Mouse (Mus musculus): ENCODE results near the gene Itk. TPM values are rescaled to one million over a fixed set of nuclear protein-coding genes. Genes with fewer than 3 reads are reported as not detected.

Itk gene
- total RNA-seq, 2 experiments from 2014 or later: 0.13 to 0.23 TPM

- no peak for DNase-seq
Observed at GRCm38 (mm10) chr11:46360991-46361665, 28.2 kb downstream of the Itk start.

GRCm38 (mm10) chr11:46358369-46358768, 30.9 kb downstream of the Itk start:
- no peak for DNase-seq

- no peak for DNase-seq
Observed at GRCm38 (mm10) chr11:46349681-46350410, 39.5 kb downstream of the Itk start.

GRCm38 (mm10) chr11:46348416-46348815, 40.9 kb downstream of the Itk start:
- DNase-seq: no peak

DNA sequence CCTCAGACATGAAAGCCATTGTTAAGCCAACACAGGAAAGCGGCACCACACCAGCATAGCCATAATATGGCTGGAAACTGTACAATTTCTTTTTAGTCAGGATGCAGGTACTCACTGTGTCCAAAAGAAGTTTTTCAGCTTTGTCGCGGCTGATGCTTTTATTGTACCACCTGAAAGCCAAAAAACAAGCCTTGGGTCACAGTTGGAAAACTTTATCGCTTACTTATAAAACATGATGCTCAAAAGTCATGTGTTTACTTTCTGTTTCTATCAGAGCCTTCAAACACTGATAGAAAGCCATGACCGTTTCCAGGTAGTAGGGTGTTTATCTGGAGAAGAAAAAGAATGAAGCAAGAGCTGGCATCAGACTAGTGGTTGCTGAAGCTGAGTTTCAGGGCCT, 41.6 kb downstream of the Itk start:
- no peak for DNase-seq

DNA sequence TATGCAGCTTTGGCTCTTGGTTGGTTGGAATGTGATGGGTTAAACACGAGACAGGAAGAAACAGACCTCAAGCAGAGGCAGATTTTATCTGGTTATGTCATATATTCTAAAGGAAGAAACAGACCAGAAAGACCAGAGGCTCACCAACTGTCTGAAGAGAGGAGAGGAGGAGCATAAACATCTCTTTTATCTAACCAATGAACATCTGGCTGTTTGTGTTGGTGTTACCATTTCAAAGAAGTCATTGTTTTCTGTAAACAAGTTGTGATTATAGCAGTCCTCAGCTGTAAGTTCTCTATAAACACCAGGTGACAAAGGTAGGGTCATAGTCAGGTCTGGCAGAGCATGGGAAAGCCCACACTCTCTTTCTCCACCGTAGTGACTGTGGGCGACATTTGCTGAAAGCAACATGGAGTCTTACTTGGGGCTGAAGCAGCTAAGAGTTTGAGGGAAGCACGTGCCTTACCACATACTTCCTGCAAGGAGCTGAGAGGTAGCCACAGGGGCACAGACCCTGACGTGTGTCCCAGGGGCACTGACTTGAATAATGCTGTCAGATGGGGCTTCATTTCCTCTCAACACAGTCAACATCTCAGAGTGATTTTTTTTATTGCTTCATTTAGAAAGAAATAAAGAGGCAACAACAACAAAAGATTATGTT, 45.3 kb downstream of the Itk start:
- no peak for DNase-seq

- DNase-seq: no peak
Observed at GRCm38 (mm10) chr11:46341960-46342359, 47.4 kb downstream of the Itk start.

DNA sequence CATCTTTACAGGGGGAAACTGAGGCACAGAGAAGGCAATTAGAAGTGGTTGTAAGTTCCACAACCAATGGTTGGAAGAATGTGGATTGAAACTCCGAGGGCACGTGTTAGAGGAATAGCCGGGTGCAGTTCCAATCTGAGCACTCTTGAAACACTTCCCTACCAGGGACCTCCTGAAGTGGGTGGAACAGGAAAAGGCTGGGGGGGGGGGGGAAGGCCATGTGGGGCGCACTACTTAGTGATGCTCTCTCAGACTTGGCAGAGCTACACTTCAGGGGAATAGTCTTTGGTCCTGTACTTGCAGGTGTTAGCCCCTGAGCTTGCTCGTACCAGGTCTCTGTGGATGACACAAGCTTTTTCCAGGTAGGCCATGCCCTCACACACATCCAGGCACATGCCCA, 53.3 kb downstream of the Itk start:
- no peak for DNase-seq

DNA sequence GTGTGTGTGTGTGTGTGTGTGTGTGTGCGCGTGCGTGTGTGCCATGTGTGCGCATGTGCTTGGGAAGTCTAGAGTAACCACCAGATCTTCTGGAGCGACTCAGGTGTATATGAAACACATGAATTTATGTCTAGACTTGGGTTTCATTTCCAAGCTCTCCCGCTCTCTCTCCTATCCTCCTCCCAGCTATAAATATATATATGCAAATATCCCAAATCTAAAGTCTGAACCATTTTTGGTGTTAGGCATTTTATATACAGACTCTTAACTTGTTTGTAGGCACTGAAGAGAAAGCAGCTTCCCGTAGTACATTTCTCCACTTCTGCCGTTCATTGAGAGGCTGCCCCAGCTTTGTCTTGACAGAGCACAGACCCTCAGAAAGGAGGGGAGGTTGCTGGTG, 57.1 kb downstream of the Itk start:
- no peak for DNase-seq

GRCm38 (mm10) chr11:46326271-46327015, 62.9 kb downstream of the Itk start:
- DNase-seq: peak; percentile 69 to 72

- DNase-seq: no peak
Observed at GRCm38 (mm10) chr11:46321559-46321958, 67.8 kb downstream of the Itk start.

DNA sequence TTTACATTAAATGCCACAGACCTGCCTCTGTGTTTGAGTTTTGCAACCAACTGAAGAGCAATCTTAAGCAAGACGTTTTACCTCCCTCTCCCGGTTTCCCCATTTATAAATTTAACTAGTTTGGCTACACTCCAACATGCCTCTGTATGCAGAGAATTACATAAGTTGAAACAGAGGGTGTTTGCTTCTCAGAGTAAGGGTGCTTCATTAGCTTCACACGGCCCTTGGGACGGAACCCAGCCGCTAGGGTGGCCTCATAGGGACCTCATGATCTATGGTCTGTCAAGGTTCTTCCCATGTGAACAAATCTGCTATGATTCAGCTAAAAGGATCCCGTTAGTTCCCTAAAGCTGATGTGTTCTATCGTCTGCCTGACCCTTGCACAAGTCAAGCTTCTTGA, 74.8 kb downstream of the Itk start:
- DNase-seq: no peak

DNA sequence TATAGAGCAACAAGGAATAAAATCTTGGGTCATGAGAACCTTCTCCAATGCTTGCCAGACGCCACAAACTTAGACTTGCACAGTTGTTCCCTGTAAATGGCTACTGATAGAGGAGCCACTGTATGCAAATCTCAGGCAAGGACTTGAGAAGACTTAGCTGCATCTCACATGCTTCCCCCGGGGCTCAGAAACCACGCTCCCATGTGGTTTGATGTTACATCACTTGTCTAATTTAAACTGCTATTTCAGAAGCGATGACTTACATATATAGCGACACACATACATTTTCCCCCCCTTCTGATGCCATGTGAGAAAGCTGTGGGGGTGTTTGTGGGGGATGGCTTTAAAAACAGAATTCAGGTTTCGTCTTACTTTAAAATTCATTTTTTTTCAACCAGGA, 75.5 kb downstream of the Itk start:
- DNase-seq: no peak

- DNase-seq: no peak
Observed at GRCm38 (mm10) chr11:46312523-46313035, 76.7 kb downstream of the Itk start, which contains the start of gene Cyfip2. Gene Cyfip2, minus strand, starts transcription at chr11:46312859.

- peak; percentile 71 to 82 for DNase-seq
Observed at GRCm38 (mm10) chr11:46311703-46312522, 77.4 kb downstream of the Itk start.

GRCm38 (mm10) chr11:46311181-46311702, 78.1 kb downstream of the Itk start:
- DNase-seq: peak; percentile 21 to 65

GRCm38 (mm10) chr11:46310647-46311063, 78.7 kb downstream of the Itk start:
- DNase-seq: no peak

- DNase-seq: peak in 1 of 2 experiments; percentile 16
Observed at GRCm38 (mm10) chr11:46309808-46310555, 79.3 kb downstream of the Itk start.

GRCm38 (mm10) chr11:46309111-46309741, 80.1 kb downstream of the Itk start:
- DNase-seq: peak; percentile 62 to 70

Measured in adrenal gland, postnatal 36 days (tissue).